Mouse (Mus musculus) urinary bladder, postnatal 25 days (tissue): ENCODE measurements at regions not wholly inside any gene's neighbourhood (a gene's known extent, or its start where the extent isn't known, plus 50 kb on each side); places are given as distances from the start of the nearest gene placed in this dataset.
A peak's percentile ranks its signal among the peaks of the same experiment; 100 is the strongest.
"Not testable (repeated sequence)": the region's sequence is repeated elsewhere in the genome, so short reads cannot be mapped to it uniquely, and the experiment has no call there.

ENCODE experiments used
- DNase-seq: peaks from one replicate; pipeline ENCODE4 v3.0.0; 2022; ENCODE audit warnings: low spot score

DNA sequence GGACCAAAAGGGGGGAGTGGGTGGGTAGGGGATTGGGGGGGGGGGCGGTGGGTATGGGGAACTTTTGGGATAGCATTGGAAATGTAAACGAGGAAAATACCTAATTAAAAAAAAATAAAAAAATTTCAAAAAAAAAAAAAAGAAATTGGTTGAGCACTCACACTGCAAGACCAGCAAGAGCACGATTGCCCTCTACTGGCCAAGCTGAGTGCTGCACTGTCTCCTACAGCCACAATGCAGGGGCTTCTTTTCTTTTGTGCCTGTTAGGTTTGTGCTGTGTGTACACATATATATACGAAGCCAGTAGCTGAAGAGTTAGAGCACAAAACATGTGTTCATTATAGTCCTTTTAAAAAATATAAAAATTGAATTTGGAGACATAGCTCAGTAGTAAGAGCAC, 55.6 kb downstream of the Mup20 start:
- peak; percentile 26 for DNase-seq

- not testable (repeated sequence) for DNase-seq
These were observed 64.0 kb downstream of the Mup20 start for GRCm38 (mm10) chr4:61989941-61990340.

- DNase-seq = no peak
These were observed 77.8 kb downstream of the Mup20 start for GRCm38 (mm10) chr4:61976159-61976558.

DNA sequence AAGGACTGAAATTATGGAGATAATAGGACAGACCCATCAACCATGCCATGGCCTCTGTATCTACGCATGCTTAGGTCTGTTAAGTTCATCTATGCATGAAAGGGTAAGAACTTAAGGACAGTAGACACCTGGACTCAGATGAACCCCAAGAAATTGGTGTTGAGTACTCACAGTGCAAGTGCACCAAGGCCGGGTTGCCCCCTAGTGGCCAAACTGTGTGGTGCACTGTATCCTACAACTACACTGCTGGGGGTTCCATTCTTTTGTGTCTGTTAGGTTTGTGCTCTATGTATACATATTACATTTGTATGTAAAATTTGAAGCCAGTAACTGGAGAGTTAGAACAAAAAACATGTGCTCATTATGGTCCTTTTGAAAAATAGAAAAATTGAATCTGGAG, 80.7 kb downstream of the Mup20 start:
- DNase-seq = peak; percentile 27

DNA sequence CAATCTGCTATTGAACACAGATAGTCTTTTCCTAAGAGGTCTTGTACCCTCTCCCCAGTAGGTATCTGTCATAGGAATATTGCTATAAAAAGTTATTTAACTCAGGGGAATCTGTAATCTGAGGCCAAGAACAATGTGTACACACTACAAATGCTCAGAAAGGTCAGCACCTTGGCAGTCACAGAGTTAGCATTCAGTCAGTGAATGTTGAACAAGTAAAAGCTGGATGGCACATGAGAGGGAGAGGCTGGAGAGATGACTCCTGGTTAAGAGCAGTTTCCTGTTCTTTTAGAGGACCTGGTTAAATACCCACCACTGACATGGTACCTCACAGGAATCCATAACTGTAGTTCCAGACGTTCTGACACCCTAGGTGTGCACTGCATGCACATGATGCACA, 84.3 kb downstream of the Mup20 start:
- no peak for DNase-seq

- DNase-seq = not testable (repeated sequence)
These were observed 86.3 kb downstream of the Mup20 start for GRCm38 (mm10) chr4:61967674-61968073.

GRCm38 (mm10) chr4:61962315-61962714, 91.6 kb downstream of the Mup20 start:
- no peak for DNase-seq
